Mouse (Mus musculus): Measurements from ENCODE around the gene Myb. TPM values are rescaled to one million over a fixed set of nuclear protein-coding genes. Genes with fewer than 3 reads are reported as not detected.

Gene Myb
- 0.22 TPM for polyA plus RNA-seq (2015; fragmentation: Illumina TruSeq; extraction: RNeasy Lipid Tissue Mini Kit (QIAGEN cat#74804); ENCODE audit: insufficient read depth, low read depth, low replicate concordance)

DNA sequence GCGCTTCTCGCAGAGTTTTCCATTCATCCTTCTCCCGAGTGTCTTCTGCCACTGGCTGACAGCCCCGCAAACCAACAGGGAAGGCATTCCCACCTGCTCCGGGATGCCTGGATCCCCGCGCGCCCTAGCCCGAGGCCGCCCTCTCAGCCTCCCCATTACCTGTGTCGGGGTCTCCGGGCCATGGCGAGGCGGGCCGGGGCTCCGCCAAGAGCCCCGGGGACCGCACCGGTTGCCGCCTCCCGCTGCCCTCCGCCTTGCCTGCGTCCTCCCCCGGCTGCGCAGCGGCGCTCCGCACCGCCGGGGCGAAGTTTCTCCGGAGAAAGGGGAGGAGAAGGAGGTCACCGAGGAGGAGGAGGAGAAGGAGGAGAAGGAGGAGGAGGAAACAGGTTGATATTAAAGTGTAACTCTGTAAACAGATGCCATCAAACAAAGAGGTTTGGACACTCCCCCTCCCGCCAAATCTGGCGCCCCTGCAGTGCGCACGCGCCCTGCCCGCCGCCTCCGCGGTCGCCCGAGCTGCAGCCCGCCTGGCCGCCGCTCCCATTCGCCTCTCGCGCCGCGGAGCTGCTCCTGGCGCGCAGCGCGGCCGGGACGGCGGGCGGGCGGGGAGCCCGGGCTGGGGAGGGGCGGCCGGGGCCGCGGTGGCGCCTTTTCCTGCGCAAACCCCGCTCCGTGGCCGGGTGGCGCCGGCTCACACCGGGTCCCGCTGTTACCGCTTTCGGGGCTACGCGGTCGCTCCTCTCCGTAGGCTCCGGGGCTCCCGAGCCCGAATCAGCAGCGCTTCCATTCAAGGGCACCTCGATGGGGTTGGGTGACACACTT is at the start of gene Myb:
Myb (minus strand) TSS at position 448 of the 822 bp plus-strand sequence.

Other genes starting within 250 kb of the Myb start
- 2.8 TPM for gene Ahi1, start 208.4 kb downstream of the Myb start, polyA plus RNA-seq (2015; fragmentation: Illumina TruSeq; extraction: RNeasy Lipid Tissue Mini Kit (QIAGEN cat#74804); ENCODE audit: insufficient read depth, low read depth, low replicate concordance)
- gene Hbs1l, start 135.0 kb upstream of the Myb start, polyA plus RNA-seq (2015; fragmentation: Illumina TruSeq; extraction: RNeasy Lipid Tissue Mini Kit (QIAGEN cat#74804); ENCODE audit: insufficient read depth, low read depth, low replicate concordance) = 35.1 TPM
- gene Aldh8a1, start 216.3 kb upstream of the Myb start, polyA plus RNA-seq (2015; fragmentation: Illumina TruSeq; extraction: RNeasy Lipid Tissue Mini Kit (QIAGEN cat#74804); ENCODE audit: insufficient read depth, low read depth, low replicate concordance) = not detected